In the genomic region with DNA sequence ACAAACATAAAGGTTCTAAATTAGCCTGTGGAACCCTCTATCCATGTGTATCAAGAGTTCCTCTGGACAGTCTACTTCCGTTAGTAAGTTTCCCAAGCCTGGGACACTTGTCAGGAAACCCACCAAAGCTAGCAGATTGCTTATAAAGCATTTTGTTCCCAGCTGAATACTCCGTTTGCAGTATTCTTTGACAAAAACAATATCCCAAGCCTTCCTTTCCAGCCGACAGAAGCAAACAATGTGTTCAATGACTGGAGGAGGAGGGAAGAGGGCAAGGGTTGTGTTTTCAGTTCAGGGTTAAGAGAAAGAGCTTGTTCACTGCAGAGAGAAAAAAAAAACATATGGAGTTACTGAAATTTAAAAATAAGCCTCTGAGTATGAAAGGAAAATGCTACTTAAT, we compare ENCODE assay signal across 16 mouse cellular contexts.
"Had no signal": no experiment of that assay in that cellular context is flagged by ENCODE, and none has a peak within 500 bp of the region (broad histone marks: within the 10 kb centered on the region; RNA-seq: fewer than 3 reads in every experiment).

No protein-coding gene starts in this region.

- H3K4me2 ChIP-seq: liver, embryonic 11.5 days; liver, embryonic 15.5 days; lung, embryonic 14.5 days; midbrain, embryonic 15.5 days; stomach, embryonic 15.5 days had no signal

- H3K4me3 ChIP-seq: layer of hippocampus, adult 2 months; limb, embryonic 10.5 days; liver, embryonic 15.5 days; megakaryocyte, embryonic 14.5 days; midbrain, embryonic 15.5 days; stomach, embryonic 15.5 days had no signal

- H3K27me3 ChIP-seq: liver, embryonic 15.5 days; megakaryocyte, embryonic 14.5 days; midbrain, embryonic 15.5 days; stomach, embryonic 15.5 days had no signal

- H3K9me3 ChIP-seq: limb, embryonic 10.5 days; liver, embryonic 15.5 days; megakaryocyte, embryonic 14.5 days; midbrain, embryonic 15.5 days; stomach, embryonic 15.5 days had no signal

- H3K9ac ChIP-seq: liver, embryonic 15.5 days; lung, embryonic 14.5 days; midbrain, embryonic 15.5 days; stomach, embryonic 15.5 days had no signal

- H3K4me1 ChIP-seq: limb, embryonic 10.5 days; megakaryocyte, embryonic 14.5 days; midbrain, embryonic 15.5 days; stomach, embryonic 15.5 days had no signal

- H3K36me3 ChIP-seq: limb, embryonic 10.5 days; liver, embryonic 15.5 days; midbrain, embryonic 15.5 days; stomach, embryonic 15.5 days had no signal

- DNase-seq: kidney, adult 8-10 months; kidney, postnatal 10 days; kidney, postnatal 4 days; lung, embryonic 14.5 days; lung, postnatal 10 days; lung, postnatal 4 days; right cerebral cortex, postnatal 14 days; thymus, postnatal 4 days had no signal

- ATAC-seq: intestine, postnatal 0 days; midbrain, embryonic 15.5 days had no signal

- H3K27ac ChIP-seq: layer of hippocampus, adult 2 months; limb, embryonic 10.5 days; liver, embryonic 15.5 days; midbrain, embryonic 15.5 days; stomach, embryonic 15.5 days had no signal
